Mouse (Mus musculus) urinary bladder, postnatal 36 days (tissue): ENCODE measurements at regions not wholly inside any gene's neighbourhood (a gene's known extent, or its start where the extent isn't known, plus 50 kb on each side); places are given as distances from the start of the nearest gene placed in this dataset.

ENCODE experiments used
- DNase-seq, 2 experiments: peaks; one replicate each; pipeline ENCODE4 v3.0.0; 2022; ENCODE audit warnings: low spot score in 2 of 2, mixed read lengths in 1 of 2

- no peak for DNase-seq
Measured at GRCm38 (mm10) chr12:14415543-14416181, 263.8 kb upstream of the Fam84a start.

DNA sequence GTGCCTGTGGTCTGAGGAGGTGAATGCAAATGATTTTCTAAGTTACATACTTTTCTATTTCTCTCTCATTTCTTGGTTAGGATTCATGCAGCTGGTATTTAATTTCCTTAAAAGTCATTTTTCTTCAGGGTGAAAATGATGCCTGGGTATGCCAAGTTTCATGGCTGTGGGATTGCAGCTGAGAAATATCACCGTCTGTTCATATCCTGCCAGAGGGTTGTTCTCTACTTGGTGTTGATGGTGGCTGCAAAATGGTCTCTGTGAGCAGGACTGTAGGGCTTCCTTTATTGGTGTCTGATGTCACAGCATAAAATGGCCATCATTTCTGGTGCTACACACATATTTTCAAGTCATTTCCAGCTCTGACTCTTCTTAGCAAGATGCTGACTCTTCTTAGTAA, 259.2 kb upstream of the Fam84a start:
- no peak for DNase-seq

- DNase-seq, result no peak
Measured at GRCm38 (mm10) chr12:14405796-14406195, 253.9 kb upstream of the Fam84a start.

DNA sequence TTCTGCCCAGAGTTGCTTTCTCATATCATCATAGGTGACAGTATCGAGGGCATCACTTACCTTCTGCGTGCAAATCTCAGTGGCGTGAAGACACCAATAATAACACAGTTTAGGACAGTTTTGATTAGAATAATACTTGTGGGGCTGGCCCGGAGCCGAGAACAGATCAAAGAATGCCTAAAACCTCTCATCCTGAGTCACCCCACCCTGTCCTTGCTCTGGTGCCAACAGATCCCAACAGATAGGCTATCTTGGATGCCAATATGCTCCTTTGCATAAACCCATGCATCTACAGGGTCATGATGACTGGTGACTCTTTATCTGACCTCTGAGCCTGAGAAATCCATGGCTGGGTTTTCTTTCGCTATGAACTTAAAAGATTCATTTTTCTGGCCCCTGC, 224.4 kb upstream of the Fam84a start:
- DNase-seq, result no peak

DNA sequence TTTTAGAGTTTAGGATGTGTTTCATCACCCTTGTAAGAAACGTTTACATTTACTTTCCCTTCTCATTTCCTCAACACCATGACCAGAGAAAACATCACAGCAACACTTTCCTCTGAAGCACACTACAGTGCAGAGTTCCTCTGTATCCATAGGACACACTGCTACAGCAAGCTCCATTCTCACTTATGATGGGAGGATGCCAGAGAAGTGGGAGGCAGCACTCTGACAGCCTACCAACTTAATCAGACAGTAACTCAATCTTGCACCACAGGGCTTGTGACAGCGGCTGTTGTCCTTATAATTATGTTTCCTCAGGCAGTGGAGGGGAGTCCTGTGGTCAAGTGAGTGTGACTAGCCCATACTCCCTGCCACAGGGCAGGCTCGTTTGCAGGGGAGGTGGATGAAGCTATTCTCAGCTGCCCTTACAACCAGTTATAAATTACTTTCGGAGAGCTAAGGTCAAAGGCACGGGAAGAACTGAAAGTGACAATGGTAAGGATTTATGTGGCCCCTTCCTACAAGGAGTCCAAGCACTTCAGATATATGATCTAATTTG, 186.5 kb upstream of the Fam84a start:
- no peak for DNase-seq

DNA sequence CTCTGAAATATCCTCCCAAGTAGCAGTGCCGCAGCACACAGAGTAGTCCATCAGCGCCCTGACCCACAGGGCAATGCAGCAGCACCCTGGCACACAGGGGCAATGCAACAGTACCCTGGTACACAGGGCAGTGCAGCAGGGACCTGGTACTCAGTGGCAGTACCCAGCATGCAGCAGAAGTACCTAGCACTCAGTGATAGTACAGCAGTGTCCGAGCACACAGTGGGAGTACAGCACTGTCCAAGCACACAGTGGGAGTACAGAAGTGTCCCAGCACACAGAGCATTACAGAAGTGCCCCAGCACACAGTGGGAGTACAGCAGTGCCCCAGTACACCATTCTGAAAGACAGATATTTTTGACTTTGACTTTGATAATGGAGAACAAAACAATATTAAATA, 186.0 kb upstream of the Fam84a start:
- no peak for DNase-seq

- DNase-seq, result no peak
Measured at GRCm38 (mm10) chr12:14318693-14319092, 166.8 kb upstream of the Fam84a start.

- no peak for DNase-seq
Measured at GRCm38 (mm10) chr12:14316392-14316791, 164.5 kb upstream of the Fam84a start.

DNA sequence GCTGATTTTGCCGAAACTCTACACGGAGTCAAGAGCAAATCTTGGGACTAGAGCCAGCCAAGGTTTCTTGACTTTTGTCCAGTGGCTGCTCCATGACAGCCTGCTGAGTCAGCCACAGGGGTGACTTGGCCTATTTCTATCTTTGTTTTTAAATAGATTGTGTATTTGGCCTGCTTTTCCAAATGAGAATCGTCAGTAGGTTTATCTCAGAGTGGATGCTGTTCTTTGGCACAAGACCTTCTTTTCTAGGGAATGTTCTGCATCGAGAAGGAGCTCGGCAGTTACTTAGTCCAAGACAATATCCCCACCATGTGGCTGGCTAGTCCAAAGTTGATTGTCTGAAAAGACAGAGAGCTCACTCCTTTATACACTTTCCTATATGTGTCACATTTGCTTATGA, 163.9 kb upstream of the Fam84a start:
- peak in 1 of 2 experiments; percentile 5 for DNase-seq

- DNase-seq, result no peak
Measured at GRCm38 (mm10) chr12:14302366-14302930, 150.6 kb upstream of the Fam84a start.

GRCm38 (mm10) chr12:14301676-14302365, 150.0 kb upstream of the Fam84a start:
- DNase-seq, result peak; percentile 15 to 16

- DNase-seq, result no peak
Measured at GRCm38 (mm10) chr12:14292083-14292482, 140.2 kb upstream of the Fam84a start.

DNA sequence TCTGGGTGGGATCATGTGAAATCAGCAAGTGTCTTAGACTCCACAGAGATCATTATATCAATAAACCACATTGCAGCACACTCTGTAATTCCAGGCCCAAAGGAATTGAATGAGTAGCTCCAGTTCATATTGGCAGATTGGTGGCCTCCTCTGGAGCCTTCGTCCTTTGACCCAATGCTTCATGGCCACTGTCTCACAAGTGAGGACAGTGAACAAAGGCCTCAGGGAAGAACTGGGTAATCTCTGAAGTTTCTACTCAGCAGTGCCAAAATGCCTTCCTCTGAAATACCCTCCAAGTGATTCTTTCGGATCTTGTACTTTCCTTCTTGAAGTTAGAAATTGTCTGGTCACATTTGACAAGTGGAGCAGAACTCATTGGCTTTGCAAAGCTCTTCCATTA, 135.8 kb upstream of the Fam84a start:
- DNase-seq, result no peak

GRCm38 (mm10) chr12:14286676-14287075, 134.8 kb upstream of the Fam84a start:
- DNase-seq, result no peak

DNA sequence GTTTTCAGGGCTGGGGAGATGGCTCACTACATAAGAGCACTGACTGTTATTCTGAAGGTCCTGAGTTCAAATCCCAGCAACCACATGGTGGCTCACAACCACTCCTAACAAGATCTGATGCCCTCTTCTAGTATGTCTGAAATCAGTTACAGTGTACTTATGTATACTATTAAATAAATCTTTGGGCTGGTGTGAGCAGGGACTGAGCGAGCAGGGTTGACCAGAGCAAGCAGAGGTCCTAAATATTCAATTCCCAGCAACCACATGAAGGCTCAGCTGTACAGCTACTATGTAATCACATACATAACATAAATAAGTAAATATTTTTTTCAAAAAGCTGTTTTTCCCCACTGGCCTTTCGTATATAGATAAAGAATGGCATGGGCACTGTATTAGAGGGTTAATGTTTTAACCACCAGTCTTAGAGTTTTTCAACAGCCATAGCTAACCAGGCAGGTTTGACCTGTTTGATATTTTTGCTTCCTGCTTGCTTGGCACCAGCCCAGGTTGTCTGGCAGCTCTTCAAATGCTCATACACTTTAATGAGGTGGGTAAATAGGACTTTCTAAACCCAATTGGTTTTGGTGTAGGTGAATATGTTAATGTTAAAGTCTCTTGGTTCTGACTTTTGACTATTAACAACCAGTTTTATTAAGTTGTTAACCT, 134.1 kb upstream of the Fam84a start:
- peak; percentile 65 to 74 for DNase-seq

GRCm38 (mm10) chr12:14283106-14283692, 131.3 kb upstream of the Fam84a start:
- no peak for DNase-seq

- DNase-seq, result no peak
Measured at GRCm38 (mm10) chr12:14275265-14275664, 123.4 kb upstream of the Fam84a start.

GRCm38 (mm10) chr12:14274796-14275195, 122.9 kb upstream of the Fam84a start:
- DNase-seq, result no peak

- DNase-seq, result no peak
Measured at GRCm38 (mm10) chr12:14271216-14271615, 119.4 kb upstream of the Fam84a start.

- no peak for DNase-seq
Measured at GRCm38 (mm10) chr12:14261102-14261501, 109.2 kb upstream of the Fam84a start.

GRCm38 (mm10) chr12:14260288-14260687, 108.4 kb upstream of the Fam84a start:
- DNase-seq, result no peak

GRCm38 (mm10) chr12:14253336-14253735, 101.5 kb upstream of the Fam84a start:
- DNase-seq, result peak in 1 of 2 experiments; percentile 1
